Mouse (Mus musculus) midbrain, embryonic 11.5 days (tissue): ENCODE data around the gene Tmem14a. TPM values are rescaled to one million over a fixed set of nuclear protein-coding genes. Genes with fewer than 3 reads are reported as not detected.
"Not testable (repeated sequence)": the region's sequence is repeated elsewhere in the genome, so short reads cannot be mapped to it uniquely, and the experiment has no call there.

Source experiments
- ATAC-seq: fragments of 200-750 bp; cut with Nextera tagmentation; 2 replicates; pipeline ENCODE4 v1.8.0; 2017; ENCODE audit warnings: moderate TSS enrichment, moderate library complexity; ENCODE audit not compliant: low FRiP score
- DNase-seq: peaks from one replicate; pipeline ENCODE4 v3.0.0; 2015; ENCODE audit warnings: low spot score; ENCODE audit errors: missing footprints
- H3K27ac ChIP-seq: fragments of 300-500 bp; sonication (generic); 2 replicates; pipeline ENCODE4 v1.5.1; 2014; ENCODE audit warnings: low read depth, low read length
- H3K27me3 ChIP-seq: fragments of 300-500 bp; sonication (generic); 2 replicates; pipeline ENCODE4 v1.6.1; 2014; ENCODE audit warnings: mild to moderate bottlenecking, low read length, moderate library complexity, mixed read lengths; ENCODE audit not compliant: control insufficient read depth, insufficient read depth
- H3K36me3 ChIP-seq: fragments of 300-500 bp; sonication (generic); 2 replicates; pipeline ENCODE4 v1.6.1; 2014; ENCODE audit warnings: mild to moderate bottlenecking, low read length, moderate library complexity, mixed read lengths; ENCODE audit not compliant: control insufficient read depth, insufficient read depth
- H3K4me1 ChIP-seq: fragments of 300-500 bp; sonication (generic); 2 replicates; pipeline ENCODE4 v1.6.1; 2014; ENCODE audit warnings: low read length; ENCODE audit not compliant: control insufficient read depth, insufficient read depth
- H3K4me2 ChIP-seq: fragments of 300-500 bp; sonication (generic); 2 replicates; pipeline ENCODE4 v1.6.1; 2014; ENCODE audit warnings: mild to moderate bottlenecking, moderate library complexity
- H3K4me3 ChIP-seq: fragments of 300-500 bp; sonication (generic); 2 replicates; pipeline ENCODE4 v1.5.1; 2014; ENCODE audit warnings: low read depth, low read length
- H3K9ac ChIP-seq: fragments of 300-500 bp; sonication (generic); 2 replicates; pipeline ENCODE4 v1.6.1; 2014; ENCODE audit warnings: low read length
- H3K9me3 ChIP-seq: fragments of 300-500 bp; sonication (generic); 2 replicates; pipeline ENCODE4 v1.6.1; 2016; ENCODE audit warnings: low read length; ENCODE audit not compliant: control insufficient read depth
- WGBS: fragments of 180-500 bp; shearing (Covaris S2); extraction: QIAGEN DNeasy Blood & Tissue Kit; methylation state at CpG from one replicate; pipeline ENCODE4 v1.1.7; 2014; 5-methylcytosine and 5-hydroxymethylcytosine counted together
- polyA plus RNA-seq: library from polyadenylated mRNA; unstranded; fragments of >200 nt; fragmentation: Nextera tagmentation; extraction: Ambion mirVana; gene quantifications from 2 replicates; pipeline ENCODE4 v1.2.1, GENCODE M21; 2014

Tmem14a gene
- polyA plus RNA-seq, 1 experiment from 2014 or later, result 13.1 TPM

GRCm38 (mm10) chr1:21262401-21262800 lies 44.0 kb downstream of the Tmem14a start:
- H3K27me3 ChIP-seq, result no peaks in the 10 kb centered on the region
- 88% methylated on average over 5 of the region's 5 CpGs for WGBS
- H3K4me1 ChIP-seq, result no peaks in the 10 kb centered on the region
- no peak for DNase-seq
- no peaks in the 10 kb centered on the region for H3K36me3 ChIP-seq
- no peak overlapping the region for H3K4me2 ChIP-seq
- H3K9me3 ChIP-seq, result no peaks in the 10 kb centered on the region
- no peak overlapping the region for H3K4me3 ChIP-seq
- H3K27ac ChIP-seq, result no peak overlapping the region
- H3K9ac ChIP-seq, result no peak overlapping the region
- ATAC-seq, result no peak

DNA sequence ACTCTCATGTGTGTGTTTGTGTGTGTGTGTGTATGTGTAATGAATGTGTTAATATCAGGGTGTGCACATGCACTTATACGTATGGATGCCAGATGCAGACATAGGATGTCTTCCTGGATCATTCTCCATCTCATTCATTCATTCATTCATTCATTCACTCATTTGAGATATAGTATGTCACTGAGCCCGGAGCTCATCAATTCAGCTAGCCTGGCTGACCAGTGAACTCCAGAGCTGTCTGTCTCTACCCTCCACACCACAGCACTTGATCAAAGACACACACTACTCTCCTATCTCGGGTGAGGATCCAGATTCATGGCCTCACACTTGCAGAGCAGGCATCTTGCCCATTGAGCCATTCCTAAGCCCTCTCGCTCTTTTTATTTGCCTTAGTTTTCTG lies 45.6 kb downstream of the Tmem14a start:
- Histone ChIP-seq H3K9ac (no peak overlapping the region), H3K4me3 (no peak overlapping the region), H3K4me2 (no peak overlapping the region), H3K27ac (no peak overlapping the region), H3K27me3 (no peaks in the 10 kb centered on the region), H3K9me3 (no peaks in the 10 kb centered on the region), H3K4me1 (no peaks in the 10 kb centered on the region), H3K36me3 (no peaks in the 10 kb centered on the region)
- 85% methylated on average over 4 of the region's 4 CpGs for WGBS
- DNase-seq (no peak), ATAC-seq (no peak)

GRCm38 (mm10) chr1:21264747-21265146 lies 46.4 kb downstream of the Tmem14a start:
- no peak overlapping the region for H3K9ac ChIP-seq
- 88% methylated on average over 8 of the region's 8 CpGs for WGBS
- DNase-seq (no peak), ATAC-seq (no peak)
- H3K4me3 ChIP-seq, result no peak overlapping the region
- no peaks in the 10 kb centered on the region for H3K27me3 ChIP-seq
- H3K4me2 ChIP-seq, result no peak overlapping the region
- H3K4me1 ChIP-seq, result no peaks in the 10 kb centered on the region
- H3K36me3 ChIP-seq, result no peaks in the 10 kb centered on the region
- H3K9me3 ChIP-seq, result no peaks in the 10 kb centered on the region
- H3K27ac ChIP-seq, result no peak overlapping the region

- Histone ChIP-seq H3K27ac (no peak overlapping the region), H3K36me3 (no peaks in the 10 kb centered on the region), H3K4me1 (0 out of 2 replicates have a peak, but pooled peaks cover 3% of the 10 kb centered on the region), H3K4me2 (no peak overlapping the region), H3K4me3 (no peak overlapping the region), H3K27me3 (no peaks in the 10 kb centered on the region), H3K9ac (no peak overlapping the region), H3K9me3 (no peaks in the 10 kb centered on the region)
- ATAC-seq (no peak), DNase-seq (no peak)
- WGBS, result 79% methylated on average over 1 of the region's 1 CpGs
These were observed 48.4 kb downstream of the Tmem14a start for GRCm38 (mm10) chr1:21266766-21267165.

GRCm38 (mm10) chr1:21267466-21267865 lies 49.1 kb downstream of the Tmem14a start:
- 84% methylated on average over 6 of the region's 7 CpGs for WGBS
- not testable (repeated sequence) for H3K36me3 ChIP-seq, ATAC-seq, H3K4me2 ChIP-seq, H3K27ac ChIP-seq, H3K9ac ChIP-seq, H3K27me3 ChIP-seq, H3K4me3 ChIP-seq, H3K4me1 ChIP-seq, H3K9me3 ChIP-seq, DNase-seq

DNA sequence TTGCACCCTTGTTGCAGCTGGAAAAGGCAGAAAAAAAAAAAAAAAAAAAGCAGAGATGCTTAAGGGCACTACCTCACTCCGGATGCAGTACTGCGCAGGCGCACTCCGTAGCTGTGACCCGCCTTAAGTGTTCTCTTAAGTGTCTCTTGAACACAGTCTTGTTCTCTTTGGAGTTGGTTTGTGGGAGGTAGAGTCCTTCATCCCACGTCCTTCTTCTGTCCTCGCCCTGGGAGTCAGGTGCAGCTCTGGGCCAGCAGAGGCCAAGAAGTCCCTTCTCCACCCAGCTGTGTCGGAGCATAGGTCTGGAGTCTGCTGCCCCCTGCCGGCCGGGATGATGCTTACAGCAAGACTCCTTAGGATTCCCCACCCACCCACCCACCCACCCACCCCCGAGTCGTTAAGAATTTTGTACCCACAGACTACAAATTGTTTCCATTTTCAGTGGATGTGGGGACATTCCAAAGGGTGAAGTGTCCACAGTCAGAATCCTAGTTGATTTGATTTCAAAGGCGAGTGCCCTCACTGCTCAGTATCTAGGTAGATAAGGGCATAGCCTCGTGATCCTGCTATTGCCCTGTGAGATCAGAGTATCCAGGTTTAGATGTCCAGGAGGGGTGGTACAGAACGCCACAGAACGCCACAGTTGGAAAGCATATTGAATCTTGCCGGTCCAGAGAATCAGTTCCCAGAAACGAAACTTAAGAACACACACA lies 53.1 kb downstream of the Tmem14a start:
- Histone ChIP-seq H3K36me3 (no peaks in the 10 kb centered on the region), H3K27ac (no peak overlapping the region), H3K9ac (no peak overlapping the region), H3K27me3 (no peaks in the 10 kb centered on the region), H3K9me3 (no peaks in the 10 kb centered on the region), H3K4me1 (0 out of 2 replicates have a peak, but pooled peaks cover 3% of the 10 kb centered on the region), H3K4me2 (peak overlapping the region; percentile 25), H3K4me3 (peak overlapping the region; percentile 13; the same call in 1 of the 2 replicates)
- WGBS, result 23% methylated on average over 18 of the region's 18 CpGs
- ATAC-seq, result peak; percentile 85
- peak; percentile 96 for DNase-seq

DNA sequence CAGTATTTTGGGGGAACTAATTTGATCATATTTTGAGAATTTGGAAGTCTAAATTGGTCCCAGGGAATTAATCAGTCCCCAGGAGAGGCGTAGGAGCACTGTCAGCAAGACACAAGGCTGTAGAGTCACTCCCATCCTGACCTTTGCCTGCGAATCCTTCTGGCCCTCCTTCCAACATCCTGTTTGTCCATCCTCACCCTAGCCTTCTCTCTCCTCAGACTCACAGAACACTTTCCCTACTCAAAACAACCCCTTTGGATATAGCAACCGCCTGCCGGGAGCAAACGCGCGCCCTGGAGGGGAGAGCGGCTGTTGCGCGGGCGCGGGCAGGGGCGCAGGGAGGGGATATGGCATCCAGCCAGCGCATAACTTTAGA lies 53.7 kb downstream of the Tmem14a start:
- 17% methylated on average over 14 of the region's 14 CpGs for WGBS
- Histone ChIP-seq H3K4me1 (0 out of 2 replicates have a peak, but pooled peaks cover 3% of the 10 kb centered on the region), H3K4me2 (peak overlapping the region; percentile 25; the same call in 1 of the 2 replicates), H3K9ac (no peak overlapping the region), H3K27ac (no peak overlapping the region), H3K36me3 (no peaks in the 10 kb centered on the region), H3K4me3 (peak overlapping the region; percentile 13; the same call in 1 of the 2 replicates), H3K27me3 (no peaks in the 10 kb centered on the region), H3K9me3 (no peaks in the 10 kb centered on the region)
- DNase-seq (peak; percentile 86), ATAC-seq (no peak)

DNA sequence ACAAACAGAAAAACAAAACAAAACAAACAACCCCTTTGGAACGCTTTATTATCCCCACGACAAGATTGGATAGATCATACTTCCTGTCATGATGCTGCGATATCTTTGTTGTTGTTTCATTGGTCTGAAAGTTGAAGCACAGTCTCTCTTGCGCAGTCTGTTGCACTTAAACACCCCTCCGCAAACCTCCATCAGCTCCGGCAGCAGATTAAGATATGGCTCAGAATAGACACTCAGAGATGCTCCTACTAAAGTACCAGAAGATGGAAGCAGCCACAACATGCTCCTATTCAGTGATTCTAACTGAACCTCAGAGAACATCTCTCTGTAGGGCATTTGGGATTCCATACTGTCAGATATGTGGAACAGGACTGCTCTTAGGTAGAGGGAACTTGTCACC lies 54.7 kb downstream of the Tmem14a start:
- no peaks in the 10 kb centered on the region for H3K9me3 ChIP-seq
- H3K27ac ChIP-seq, result no peak overlapping the region
- no peaks in the 10 kb centered on the region for H3K36me3 ChIP-seq
- no peak overlapping the region for H3K9ac ChIP-seq
- DNase-seq (no peak), ATAC-seq (no peak)
- 95% methylated on average over 6 of the region's 6 CpGs for WGBS
- no peak overlapping the region for H3K4me2 ChIP-seq
- H3K4me3 ChIP-seq, result no peak overlapping the region
- H3K27me3 ChIP-seq, result no peaks in the 10 kb centered on the region
- 0 out of 2 replicates have a peak, but pooled peaks cover 3% of the 10 kb centered on the region for H3K4me1 ChIP-seq

- Histone ChIP-seq H3K4me1 (0 out of 2 replicates have a peak, but pooled peaks cover 3% of the 10 kb centered on the region), H3K36me3 (no peaks in the 10 kb centered on the region), H3K27ac (no peak overlapping the region), H3K9me3 (no peaks in the 10 kb centered on the region), H3K4me3 (no peak overlapping the region), H3K4me2 (no peak overlapping the region), H3K9ac (no peak overlapping the region), H3K27me3 (no peaks in the 10 kb centered on the region)
- DNase-seq (no peak), ATAC-seq (no peak)
- WGBS, result 78% methylated on average over 2 of the region's 2 CpGs
These were observed 56.2 kb downstream of the Tmem14a start for GRCm38 (mm10) chr1:21274437-21275040.
